Mouse (Mus musculus) liver, embryonic 15.5 days (tissue): ENCODE results near the gene Cdk14. TPM values are rescaled to one million over a fixed set of nuclear protein-coding genes. Genes with fewer than 3 reads are reported as not detected.
"Not testable (repeated sequence)": the region's sequence is repeated elsewhere in the genome, so short reads cannot be mapped to it uniquely, and the experiment has no call there.

Experiments
- ATAC-seq: fragments of 200-750 bp; cut with Nextera tagmentation; 2 replicates; pipeline ENCODE4 v1.8.0; 2017; ENCODE audit warnings: moderate number of reproducible peaks, mild to moderate bottlenecking, moderate library complexity; ENCODE audit not compliant: insufficient read depth
- H3K27ac ChIP-seq: fragments of 300-500 bp; sonication (generic); replicated peaks from 2 replicates; pipeline ENCODE4 v1.5.1; 2015; ENCODE audit warnings: mild to moderate bottlenecking, inconsistent platforms
- H3K27me3 ChIP-seq: fragments of 300-500 bp; sonication (generic); 2 replicates; pipeline ENCODE4 v1.6.1; 2015; ENCODE audit warnings: mild to moderate bottlenecking, inconsistent platforms
- H3K36me3 ChIP-seq: fragments of 300-500 bp; sonication (generic); replicated peaks from 2 replicates; pipeline ENCODE4 v1.6.1; 2015; ENCODE audit warnings: moderate library complexity, mild to moderate bottlenecking, inconsistent platforms
- H3K4me1 ChIP-seq: fragments of 300-500 bp; sonication (generic); replicated peaks from 2 replicates; pipeline ENCODE4 v1.6.1; 2015; ENCODE audit warnings: inconsistent platforms
- H3K4me2 ChIP-seq: fragments of 300-500 bp; sonication (generic); 2 replicates; pipeline ENCODE4 v1.6.1; 2015; ENCODE audit warnings: moderate library complexity, mild to moderate bottlenecking, inconsistent platforms
- H3K4me3 ChIP-seq: fragments of 300-500 bp; sonication (generic); replicated peaks from 2 replicates; pipeline ENCODE4 v1.5.1; 2015; ENCODE audit warnings: mild to moderate bottlenecking, inconsistent platforms
- H3K9ac ChIP-seq: fragments of 300-500 bp; sonication (generic); 2 replicates; pipeline ENCODE4 v1.6.1; 2015; ENCODE audit warnings: moderate library complexity, mild to moderate bottlenecking, inconsistent platforms
- H3K9me3 ChIP-seq: fragments of 300-500 bp; sonication (generic); replicated peaks from 2 replicates; pipeline ENCODE4 v1.6.1; 2016; ENCODE audit warnings: inconsistent platforms
- WGBS: fragments of 180-500 bp; shearing (Covaris S2); methylation state at CpG from one replicate; pipeline ENCODE4 v1.1.7; 2015; ENCODE audit warnings: mixed read lengths; ENCODE audit not compliant: insufficient replicate concordance; 5-methylcytosine and 5-hydroxymethylcytosine counted together
- polyA plus RNA-seq: library from polyadenylated mRNA; unstranded; fragments of >200 nt; fragmentation: Nextera tagmentation; extraction: Ambion mirVana; gene quantifications from 2 replicates; pipeline ENCODE4 v1.2.1, GENCODE M21; 2015

Cdk14 gene
- polyA plus RNA-seq, 1 experiment from 2014 or later: 1.2 TPM

DNA sequence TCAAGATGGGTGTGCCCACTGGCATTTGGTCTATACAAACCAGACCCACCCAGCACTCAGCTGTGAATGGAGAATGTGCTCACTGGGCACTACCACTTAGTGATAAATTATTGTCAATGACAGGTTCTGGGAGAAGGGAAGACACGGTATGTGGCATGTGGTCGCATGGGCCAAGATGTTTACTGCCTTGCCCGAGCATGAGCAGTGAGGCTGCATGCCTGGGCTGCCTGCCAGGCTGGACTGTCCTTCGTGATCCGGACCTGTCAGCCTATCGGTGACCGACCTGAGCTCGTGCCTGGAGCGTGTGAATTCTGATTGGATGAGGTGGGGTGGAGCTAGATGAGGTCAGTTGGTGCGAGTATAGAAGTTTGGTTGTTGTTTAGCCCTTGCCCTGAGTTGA, 185.2 kb downstream of the Cdk14 start:
- 66% methylated on average over 10 of the region's 10 CpGs for WGBS
- not testable (repeated sequence) for H3K4me2 ChIP-seq, H3K27me3 ChIP-seq, H3K4me1 ChIP-seq, H3K27ac ChIP-seq, H3K9me3 ChIP-seq, H3K4me3 ChIP-seq, H3K9ac ChIP-seq, ATAC-seq, H3K36me3 ChIP-seq

DNA sequence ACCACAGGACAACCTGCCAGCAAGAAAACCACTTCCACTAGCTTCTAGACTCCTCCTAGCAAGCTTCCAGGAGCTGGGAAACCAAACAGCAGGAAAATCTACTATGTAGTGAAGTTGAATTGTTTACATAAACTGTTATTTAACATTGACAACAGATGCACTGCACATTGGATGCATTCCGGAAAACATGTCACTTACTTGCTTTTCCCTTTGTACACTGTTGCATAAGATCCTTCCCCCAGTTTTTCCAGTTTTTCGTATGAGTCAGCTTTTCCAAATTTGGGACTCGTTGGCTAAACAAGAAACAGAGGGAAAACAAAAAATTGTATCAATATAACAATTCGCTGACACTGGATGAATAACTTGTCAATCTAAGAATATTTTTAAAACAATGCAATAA, 193.1 kb downstream of the Cdk14 start:
- Histone ChIP-seq H3K4me2 (no peak overlapping the region), H3K9me3 (no peaks in the 10 kb centered on the region), H3K27ac (no peak overlapping the region), H3K4me3 (no peak overlapping the region), H3K4me1 (no peaks in the 10 kb centered on the region), H3K9ac (no peak overlapping the region), H3K27me3 (no peaks in the 10 kb centered on the region), H3K36me3 (no peaks in the 10 kb centered on the region)
- ATAC-seq: no peak
- 60% methylated on average over 4 of the region's 4 CpGs for WGBS

DNA sequence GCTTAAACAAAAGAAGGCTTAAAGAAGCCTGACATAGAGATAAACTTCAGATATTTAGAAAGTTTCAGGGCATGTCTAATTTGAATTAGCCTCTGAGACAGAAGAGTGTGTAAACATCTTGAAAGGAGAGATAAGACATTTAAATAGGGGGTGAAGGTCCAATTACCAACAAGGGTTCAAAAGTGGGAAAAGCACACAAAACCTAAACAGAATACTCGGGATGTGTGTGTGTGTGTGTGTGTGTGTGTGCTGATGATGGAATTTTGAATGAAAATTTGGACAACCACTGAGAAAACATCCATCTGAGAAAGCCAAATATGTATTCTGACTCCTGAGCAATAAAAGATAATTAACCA, 208.4 kb downstream of the Cdk14 start:
- H3K27ac ChIP-seq: no peak overlapping the region
- H3K9ac ChIP-seq: 0 out of 2 replicates have a peak overlapping the region, but pooled peaks have one; percentile 1
- no peak for ATAC-seq
- no peak overlapping the region for H3K4me3 ChIP-seq
- 0 out of 2 replicates have a peak overlapping the region, but pooled peaks have one; percentile 2 for H3K4me2 ChIP-seq
- no peaks in the 10 kb centered on the region for H3K9me3 ChIP-seq
- H3K36me3 ChIP-seq: no peaks in the 10 kb centered on the region
- WGBS: 24% methylated on average over 1 of the region's 1 CpGs
- peaks cover 13% of the 10 kb centered on the region for H3K4me1 ChIP-seq
- H3K27me3 ChIP-seq: no peaks in the 10 kb centered on the region; the same call in 1 of the 2 replicates

DNA sequence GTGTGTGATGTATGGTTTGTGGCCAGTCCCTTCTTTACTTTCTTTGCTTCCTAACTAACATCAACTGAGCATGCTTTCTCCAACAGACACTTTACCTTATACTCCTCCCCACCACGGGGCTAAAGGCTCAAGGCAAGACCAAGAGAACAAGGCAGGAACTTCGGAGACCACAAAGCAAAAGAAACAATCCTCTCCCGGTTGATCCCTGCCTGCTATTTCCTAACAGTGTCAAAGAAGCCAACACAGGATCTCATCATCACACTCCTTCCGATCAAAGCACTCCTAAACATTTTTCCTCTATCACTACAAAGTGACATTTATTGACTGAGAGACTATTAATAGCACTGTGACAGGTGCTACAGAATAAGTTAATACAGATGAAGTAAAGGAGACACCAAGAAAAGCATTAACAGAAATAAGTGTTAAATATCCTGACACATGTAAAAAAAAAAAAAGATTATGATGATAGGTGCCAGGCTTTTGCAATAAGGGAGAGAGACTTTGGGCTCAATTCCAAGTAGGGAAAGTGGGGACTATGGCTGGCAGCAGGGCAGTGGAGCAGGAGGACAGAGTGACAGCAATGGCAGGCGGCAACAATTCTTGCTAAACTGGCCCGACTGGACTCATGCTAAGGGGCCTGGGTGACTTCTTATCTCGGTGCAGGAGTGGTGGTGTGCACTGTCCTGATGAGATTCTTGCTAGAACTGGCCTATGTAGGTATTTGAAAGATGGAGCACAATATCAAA, 208.9 kb downstream of the Cdk14 start:
- H3K27ac ChIP-seq: no peak overlapping the region
- no peaks in the 10 kb centered on the region; the same call in 1 of the 2 replicates for H3K27me3 ChIP-seq
- WGBS: 24% methylated on average over 7 of the region's 7 CpGs
- H3K36me3 ChIP-seq: no peaks in the 10 kb centered on the region
- no peaks in the 10 kb centered on the region for H3K9me3 ChIP-seq
- peak; percentile 90 for ATAC-seq
- peaks cover 13% of the 10 kb centered on the region for H3K4me1 ChIP-seq
- 0 out of 2 replicates have a peak overlapping the region, but pooled peaks have one; percentile 2 for H3K4me2 ChIP-seq
- H3K9ac ChIP-seq: 0 out of 2 replicates have a peak overlapping the region, but pooled peaks have one; percentile 1
- no peak overlapping the region for H3K4me3 ChIP-seq

DNA sequence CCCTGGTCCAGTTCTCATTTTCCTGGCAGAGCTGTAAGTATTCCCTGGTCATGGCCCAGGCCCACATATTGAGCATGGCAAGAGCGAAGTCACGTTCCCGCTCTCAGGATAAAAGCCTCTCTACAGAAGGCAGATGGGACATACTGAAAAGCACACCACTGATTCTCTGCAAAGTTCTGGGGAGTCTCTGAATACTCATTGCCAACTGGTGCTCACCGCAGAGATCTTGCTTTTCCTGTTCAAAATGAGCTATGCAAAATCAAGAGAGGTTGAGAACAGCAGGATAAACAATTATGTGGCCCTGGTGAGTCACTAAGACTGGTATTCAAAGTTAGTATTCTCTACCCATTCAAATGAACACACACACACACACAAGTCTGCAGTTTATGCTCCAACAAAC, 212.1 kb downstream of the Cdk14 start:
- no peaks in the 10 kb centered on the region for H3K9me3 ChIP-seq
- H3K4me2 ChIP-seq: no peak overlapping the region
- no peak overlapping the region for H3K4me3 ChIP-seq
- no peak overlapping the region for H3K27ac ChIP-seq
- no peak for ATAC-seq
- peaks cover 13% of the 10 kb centered on the region for H3K4me1 ChIP-seq
- no peaks in the 10 kb centered on the region for H3K36me3 ChIP-seq
- H3K9ac ChIP-seq: no peak overlapping the region
- 66% methylated on average over 4 of the region's 4 CpGs for WGBS
- no peaks in the 10 kb centered on the region; the same call in 1 of the 2 replicates for H3K27me3 ChIP-seq

DNA sequence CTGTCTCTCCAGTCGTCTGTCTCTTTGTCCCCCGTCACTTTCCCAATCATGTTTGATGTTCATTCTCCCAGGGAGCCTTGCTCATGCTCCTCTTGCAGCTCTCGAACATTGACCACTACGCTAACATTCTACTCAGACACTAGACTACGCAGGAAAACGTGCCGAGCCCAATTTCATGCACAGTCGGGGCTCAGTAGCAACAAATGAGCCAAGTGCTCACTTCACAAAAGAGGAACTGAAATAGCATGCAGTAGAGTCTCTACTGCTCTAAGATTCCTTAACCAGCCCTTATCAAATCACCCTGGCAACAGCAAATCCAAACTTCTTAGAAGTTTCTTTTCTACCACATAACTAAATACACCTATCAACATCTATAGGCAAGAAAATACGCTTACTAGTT, 214.1 kb downstream of the Cdk14 start:
- no peak overlapping the region for H3K27ac ChIP-seq
- 60% methylated on average over 9 of the region's 9 CpGs for WGBS
- H3K4me3 ChIP-seq: no peak overlapping the region
- H3K9ac ChIP-seq: no peak overlapping the region
- H3K9me3 ChIP-seq: no peaks in the 10 kb centered on the region
- peaks cover 5% of the 10 kb centered on the region for H3K4me1 ChIP-seq
- no peaks in the 10 kb centered on the region for H3K36me3 ChIP-seq
- no peaks in the 10 kb centered on the region; the same call in 1 of the 2 replicates for H3K27me3 ChIP-seq
- H3K4me2 ChIP-seq: no peak overlapping the region
- no peak for ATAC-seq

DNA sequence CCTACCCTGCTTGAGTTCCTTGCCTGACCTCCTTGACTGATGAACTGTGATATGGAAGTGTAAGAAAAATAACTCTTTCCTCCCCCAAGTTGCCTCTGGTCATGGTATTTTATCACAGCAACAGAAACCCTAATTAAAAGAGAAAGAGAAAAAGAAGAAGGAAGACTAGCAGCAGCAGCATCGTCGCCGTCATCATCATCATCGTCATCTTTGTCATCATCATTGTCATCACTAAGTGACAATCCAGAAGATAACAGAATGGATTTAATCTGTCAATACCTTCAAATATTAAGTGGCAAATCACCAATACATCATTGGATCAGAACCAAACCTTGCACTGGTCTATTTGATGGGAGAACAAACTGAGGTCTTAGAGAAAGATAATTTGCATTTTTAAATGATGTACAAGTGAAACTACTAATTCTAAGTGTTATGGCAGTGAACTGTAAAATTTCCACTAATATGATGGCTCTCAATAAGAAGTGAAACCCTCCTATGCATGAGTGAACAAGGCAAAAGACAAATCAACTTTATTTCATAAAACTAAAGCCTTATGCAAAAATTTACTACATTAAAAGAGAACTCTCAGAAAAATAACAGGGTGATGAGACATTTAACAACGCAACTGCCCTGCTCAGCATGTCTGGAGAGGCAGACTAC, 225.4 kb downstream of the Cdk14 start:
- WGBS: 82% methylated on average over 5 of the region's 5 CpGs
- Histone ChIP-seq H3K4me1 (peaks cover 12% of the 10 kb centered on the region), H3K4me3 (no peak overlapping the region), H3K4me2 (no peak overlapping the region), H3K27ac (no peak overlapping the region), H3K9me3 (no peaks in the 10 kb centered on the region), H3K36me3 (no peaks in the 10 kb centered on the region), H3K9ac (no peak overlapping the region), H3K27me3 (no peaks in the 10 kb centered on the region)
- no peak for ATAC-seq

DNA sequence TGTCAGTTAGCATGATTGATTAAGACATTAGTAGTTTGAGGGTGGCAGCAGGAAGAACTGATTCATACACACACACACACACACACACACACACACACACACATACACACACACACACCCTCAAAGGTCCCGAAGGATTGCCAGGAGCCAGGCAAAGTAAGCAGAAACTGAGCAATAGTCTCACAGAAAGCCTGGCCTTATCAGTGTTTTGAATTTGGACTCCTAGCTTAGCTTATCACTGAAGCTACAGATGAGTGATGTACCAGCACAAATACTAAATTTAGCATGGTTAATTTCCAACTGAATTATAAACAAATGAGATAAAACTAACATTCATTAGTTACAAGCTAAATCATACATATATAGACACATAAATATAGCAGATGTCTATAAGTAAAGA, 230.5 kb downstream of the Cdk14 start:
- H3K4me2 ChIP-seq: peak overlapping the region; percentile 38
- H3K4me1 ChIP-seq: peaks cover 49% of the 10 kb centered on the region
- H3K27me3 ChIP-seq: no peaks in the 10 kb centered on the region
- H3K27ac ChIP-seq: peak overlapping the region; percentile 85
- no peak overlapping the region for H3K4me3 ChIP-seq
- peak; percentile 74 for ATAC-seq
- no peaks in the 10 kb centered on the region for H3K9me3 ChIP-seq
- H3K9ac ChIP-seq: no peak overlapping the region
- H3K36me3 ChIP-seq: no peaks in the 10 kb centered on the region
- 16% methylated on average over 1 of the region's 1 CpGs for WGBS

DNA sequence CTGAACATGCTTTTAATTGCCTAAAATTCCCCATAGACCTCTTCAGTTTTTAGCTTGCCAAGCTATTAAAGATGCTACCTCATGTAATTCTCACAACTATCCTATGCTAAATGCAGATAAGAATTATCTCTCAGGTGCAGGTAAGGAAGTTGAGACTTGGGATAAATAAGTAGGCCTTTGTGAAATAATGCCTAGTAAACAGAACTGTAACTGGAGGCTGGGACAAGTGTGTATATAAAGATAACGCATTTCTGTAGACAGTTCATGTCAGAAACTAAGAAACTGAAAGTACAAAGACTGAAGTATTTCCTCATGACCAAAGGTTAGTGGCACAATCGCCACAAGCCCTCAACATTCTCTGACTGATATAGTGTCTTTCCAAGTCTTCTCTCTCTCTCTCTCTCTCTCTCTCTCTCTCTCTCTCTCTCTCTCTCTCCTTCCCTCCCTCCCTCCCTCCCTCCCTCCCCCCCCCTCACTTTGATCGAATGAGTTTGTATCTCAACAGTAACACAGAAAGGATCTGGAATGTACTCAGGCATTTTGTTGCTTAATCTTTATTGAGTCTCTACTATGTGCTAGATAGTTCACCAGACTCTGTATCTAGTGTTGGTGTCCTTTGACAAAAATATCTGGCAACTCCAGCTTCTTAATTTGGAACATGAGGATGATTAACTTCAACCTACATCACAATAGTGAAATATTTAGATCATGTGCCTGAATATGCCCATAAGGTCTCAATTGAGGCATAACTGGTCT, 233.9 kb downstream of the Cdk14 start:
- WGBS: 24% methylated on average over 3 of the region's 3 CpGs
- Histone ChIP-seq H3K9me3 (no peaks in the 10 kb centered on the region), H3K4me3 (no peak overlapping the region), H3K4me1 (peaks cover 48% of the 10 kb centered on the region), H3K27ac (peak overlapping the region; percentile 92), H3K36me3 (no peaks in the 10 kb centered on the region), H3K4me2 (peak overlapping the region; percentile 49), H3K27me3 (no peaks in the 10 kb centered on the region), H3K9ac (peak overlapping the region; percentile 21; the same call in 1 of the 2 replicates)
- ATAC-seq: peak; percentile 87

DNA sequence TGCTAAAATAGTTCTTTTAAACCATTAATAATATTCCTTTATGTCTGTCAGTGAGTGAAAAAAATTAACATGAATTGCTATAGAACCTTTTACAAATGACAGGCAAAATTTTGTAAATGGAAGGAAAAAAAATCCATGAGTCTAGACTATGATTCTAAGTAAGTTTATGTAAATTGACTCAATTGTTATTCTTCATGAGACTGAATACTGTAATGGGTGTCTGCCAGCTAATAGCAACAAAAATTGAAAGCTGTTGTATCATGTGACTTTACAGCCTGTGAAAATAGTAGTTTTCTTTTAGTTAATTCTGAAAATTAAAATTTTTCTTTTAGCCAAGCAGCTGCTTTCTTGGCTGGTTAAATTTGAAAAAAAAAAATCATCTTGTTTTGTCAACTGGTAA, 234.6 kb downstream of the Cdk14 start:
- Histone ChIP-seq H3K4me1 (peaks cover 42% of the 10 kb centered on the region), H3K4me3 (no peak overlapping the region), H3K27ac (peak overlapping the region; percentile 92), H3K9ac (no peak overlapping the region), H3K36me3 (no peaks in the 10 kb centered on the region), H3K27me3 (no peaks in the 10 kb centered on the region), H3K9me3 (no peaks in the 10 kb centered on the region), H3K4me2 (peak overlapping the region; percentile 49; the same call in 1 of the 2 replicates)
- ATAC-seq: no peak

DNA sequence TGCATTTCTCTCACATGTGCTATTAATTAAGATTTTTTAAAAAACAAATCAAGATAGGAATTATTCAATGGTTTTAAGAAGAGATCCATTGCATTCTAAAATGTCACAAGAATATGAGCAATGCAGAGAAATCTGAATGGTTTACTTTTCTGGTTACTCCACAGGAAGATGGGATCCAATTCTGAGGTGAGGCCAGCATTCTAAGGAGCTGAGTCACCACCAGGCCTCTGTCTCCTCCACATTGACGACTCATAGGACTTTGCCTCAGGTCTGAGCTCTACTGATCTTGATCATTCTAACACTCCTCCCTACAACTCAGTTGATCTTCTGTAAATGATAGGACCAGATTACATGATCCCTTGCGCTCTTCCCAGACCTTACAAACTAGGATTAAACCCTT, 239.4 kb downstream of the Cdk14 start:
- Histone ChIP-seq H3K4me3 (no peak overlapping the region), H3K36me3 (no peaks in the 10 kb centered on the region), H3K4me2 (no peak overlapping the region), H3K4me1 (peaks cover 3% of the 10 kb centered on the region), H3K9ac (no peak overlapping the region), H3K27me3 (no peaks in the 10 kb centered on the region), H3K27ac (no peak overlapping the region), H3K9me3 (no peaks in the 10 kb centered on the region)
- ATAC-seq: 0 out of 2 replicates have a peak, but pooled peaks have one; percentile 47
- 47% methylated on average over 2 of the region's 2 CpGs for WGBS
